Mouse (Mus musculus): ENCODE results near the gene Slc5a11. TPM values are rescaled to one million over a fixed set of nuclear protein-coding genes. Genes with fewer than 3 reads are reported as not detected.

Slc5a11 gene
- polyA plus RNA-seq, 1 experiment from 2014 or later, result 0.37 TPM

- Histone ChIP-seq H3K9me3 (replicated peaks) (no peaks in the 10 kb centered on the region), H3K27me3 (no peaks in the 10 kb centered on the region), H3K9ac (no peak overlapping the region), H3K36me3 (peaks cover 80% of the 10 kb centered on the region), H3K4me2 (replicated peaks) (no peak overlapping the region), H3K4me1 (no peaks in the 10 kb centered on the region), H3K4me3 (replicated peaks) (no peak overlapping the region), H3K27ac (replicated peaks) (no peak overlapping the region)
- ATAC-seq (ENCODE audit: insufficient number of reproducible peaks, low FRiP score, low TSS enrichment, low read depth), result no peak
- 67% methylated on average over 5 of the region's 5 CpGs for WGBS
Measured at GRCm38 (mm10) chr7:123311836-123312235, 97.3 kb downstream of the Slc5a11 start.

GRCm38 (mm10) chr7:123312738-123313137, 98.2 kb downstream of the Slc5a11 start:
- 72% methylated on average over 3 of the region's 3 CpGs for WGBS
- ATAC-seq (ENCODE audit: insufficient number of reproducible peaks, low FRiP score, low TSS enrichment, low read depth), result no peak

GRCm38 (mm10) chr7:123322452-123323121, 108.0 kb downstream of the Slc5a11 start:
- H3K27ac ChIP-seq (replicated peaks), result no peak overlapping the region
- H3K9ac ChIP-seq, result no peak overlapping the region
- no peak for ATAC-seq (ENCODE audit: insufficient number of reproducible peaks, low FRiP score, low TSS enrichment, low read depth)
- no peaks in the 10 kb centered on the region for H3K27me3 ChIP-seq
- H3K4me3 ChIP-seq (replicated peaks), result no peak overlapping the region
- H3K9me3 ChIP-seq (replicated peaks), result no peaks in the 10 kb centered on the region
- H3K4me1 ChIP-seq, result peaks cover under 1% of the 10 kb centered on the region; the same call in 1 of the 2 replicates
- peaks cover 75% of the 10 kb centered on the region for H3K36me3 ChIP-seq
- no peak overlapping the region for H3K4me2 ChIP-seq (replicated peaks)
- WGBS, result 83% methylated on average over 13 of the region's 13 CpGs

More at GRCm38 (mm10) chr7:123312738-123313137, 98.2 kb downstream of the Slc5a11 start:
- no peaks in the 10 kb centered on the region for H3K4me1 ChIP-seq
- peaks cover 80% of the 10 kb centered on the region for H3K36me3 ChIP-seq
- no peak overlapping the region for H3K27ac ChIP-seq (replicated peaks)
- H3K4me2 ChIP-seq (replicated peaks), result no peak overlapping the region
- H3K27me3 ChIP-seq, result no peaks in the 10 kb centered on the region
- no peak overlapping the region for H3K4me3 ChIP-seq (replicated peaks)
- H3K9me3 ChIP-seq (replicated peaks), result no peaks in the 10 kb centered on the region
- no peak overlapping the region for H3K9ac ChIP-seq

Other genes with a start within 250 kb of the Slc5a11 start
- gene Rbbp6, start 249.1 kb upstream of the Slc5a11 start, polyA plus RNA-seq (2015; fragmentation: Nextera tagmentation; extraction: Ambion mirVana), result 27.5 and 29.2 TPM in 2 replicates
- 46.3 and 47.7 TPM in 2 replicates for gene Tnrc6a, start 90.9 kb upstream of the Slc5a11 start, polyA plus RNA-seq (2015; fragmentation: Nextera tagmentation; extraction: Ambion mirVana)
- gene Lcmt1, start 155.0 kb downstream of the Slc5a11 start, polyA plus RNA-seq (2015; fragmentation: Nextera tagmentation; extraction: Ambion mirVana), result 41.0 and 42.3 TPM in 2 replicates
- gene Arhgap17, start 155.1 kb downstream of the Slc5a11 start, polyA plus RNA-seq (2015; fragmentation: Nextera tagmentation; extraction: Ambion mirVana), result 20.4 and 24.2 TPM in 2 replicates
- not detected in 2 replicates for gene Aqp8, start 247.5 kb downstream of the Slc5a11 start, polyA plus RNA-seq (2015; fragmentation: Nextera tagmentation; extraction: Ambion mirVana)